Mouse (Mus musculus): Measurements from ENCODE around the gene Olfr796.

Olfr796 gene

GRCm38 (mm10) chr10:129612470-129612869, at the start of gene Olfr796:
Gene Olfr796 (minus strand): TSS chr10:129612570.
- DNase-seq (ENCODE audit: low read depth, low spot score): no peak

DNA sequence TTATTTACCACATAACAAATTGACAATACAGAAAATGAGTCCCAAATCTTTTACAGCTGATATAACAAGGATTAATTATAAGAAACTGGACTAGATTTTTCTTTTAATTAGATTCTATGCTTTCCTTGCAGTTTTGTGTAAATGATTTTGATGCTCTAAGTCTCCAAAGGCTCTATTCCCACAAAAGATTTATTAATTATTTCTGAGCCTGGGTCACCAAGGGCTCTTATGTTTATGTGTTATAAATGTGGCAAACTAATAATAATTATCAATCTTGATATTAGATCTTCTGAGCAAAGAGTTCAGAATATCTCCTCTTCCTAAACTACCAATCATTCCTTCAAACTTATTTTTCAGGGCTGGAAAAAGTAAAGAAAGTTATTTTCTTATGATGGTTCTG, 45.0 kb upstream of the Olfr796 start, which contains the start of gene Olfr800:
Gene Olfr800, plus strand, starts transcription at position 301 of the 400 bp plus-strand sequence.
- DNase-seq (ENCODE audit: low read depth, low spot score): no peak

DNA sequence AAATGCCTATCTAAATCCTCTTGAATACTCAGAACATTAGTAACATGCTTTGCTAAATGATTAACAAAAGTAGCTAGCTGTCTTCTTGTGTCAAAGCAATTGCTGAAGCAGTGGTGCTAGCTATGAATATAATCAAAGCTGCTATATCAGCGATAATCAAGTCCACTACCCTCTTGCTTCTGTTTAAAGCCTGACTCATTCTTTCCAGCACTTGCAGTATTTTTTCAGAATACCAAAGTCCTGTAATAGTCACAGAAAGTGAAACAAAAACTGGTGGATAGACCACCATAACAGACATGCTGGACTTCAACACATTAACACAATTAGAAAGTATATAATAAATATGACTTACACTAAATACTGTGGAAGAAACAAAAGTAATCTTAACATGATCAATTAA, 39.4 kb upstream of the Olfr796 start:
- DNase-seq (ENCODE audit: low read depth, low spot score): no peak

- DNase-seq (ENCODE audit: low read depth, low spot score): no peak
These were observed 24.8 kb upstream of the Olfr796 start, which contains the start of gene Olfr799 for GRCm38 (mm10) chr10:129637184-129637583. Gene Olfr799 (plus strand): TSS chr10:129637484.

DNA sequence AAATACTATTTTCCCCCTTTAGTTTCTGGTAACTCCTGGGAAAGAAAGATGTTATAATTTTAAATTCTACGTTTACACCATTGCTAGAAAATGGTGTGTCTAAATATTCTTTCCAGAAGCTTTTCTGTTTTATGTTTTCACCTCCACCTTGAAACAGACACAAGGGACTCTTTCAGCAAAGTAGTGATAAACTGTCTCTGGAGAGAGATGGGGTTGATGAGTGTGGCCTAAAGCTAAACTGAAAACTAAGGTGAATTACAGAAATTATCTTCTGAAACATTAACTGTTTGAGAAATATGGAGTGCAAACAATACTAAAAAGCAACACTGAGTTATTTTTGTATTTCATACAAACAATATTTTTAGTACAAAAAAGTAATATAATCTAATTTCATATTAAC, 15.5 kb upstream of the Olfr796 start, which contains the start of gene Olfr798:
Gene Olfr798, minus strand, starts transcription at position 101 of the 400 bp plus-strand sequence.
- no peak for DNase-seq (ENCODE audit: low read depth, low spot score)

DNA sequence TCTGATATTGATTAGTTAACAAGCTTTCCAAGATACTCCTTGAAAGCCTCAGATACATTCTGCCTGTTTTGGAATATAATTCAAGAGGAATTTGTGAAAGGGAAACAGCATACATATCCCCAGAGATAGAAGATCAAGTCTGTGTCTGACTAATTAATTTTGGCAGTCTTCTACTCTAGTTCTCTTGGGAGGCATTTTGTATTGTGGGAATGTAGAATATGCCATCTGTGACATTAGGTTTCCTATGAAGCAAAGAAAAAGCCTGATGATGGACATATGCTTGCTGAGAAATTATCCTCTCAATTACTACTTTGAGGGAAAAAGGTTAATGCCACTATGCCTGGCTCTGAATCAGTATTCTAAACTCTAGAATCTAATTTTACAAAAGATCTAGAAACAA, 10.9 kb upstream of the Olfr796 start:
- DNase-seq (ENCODE audit: low read depth, low spot score): no peak

GRCm38 (mm10) chr10:129621724-129622123, 9.4 kb upstream of the Olfr796 start:
- peak; percentile 2 for DNase-seq (ENCODE audit: low read depth, low spot score)

- DNase-seq (ENCODE audit: low read depth, low spot score): no peak
These were observed 35.3 kb downstream of the Olfr796 start for GRCm38 (mm10) chr10:129577066-129577465.

DNA sequence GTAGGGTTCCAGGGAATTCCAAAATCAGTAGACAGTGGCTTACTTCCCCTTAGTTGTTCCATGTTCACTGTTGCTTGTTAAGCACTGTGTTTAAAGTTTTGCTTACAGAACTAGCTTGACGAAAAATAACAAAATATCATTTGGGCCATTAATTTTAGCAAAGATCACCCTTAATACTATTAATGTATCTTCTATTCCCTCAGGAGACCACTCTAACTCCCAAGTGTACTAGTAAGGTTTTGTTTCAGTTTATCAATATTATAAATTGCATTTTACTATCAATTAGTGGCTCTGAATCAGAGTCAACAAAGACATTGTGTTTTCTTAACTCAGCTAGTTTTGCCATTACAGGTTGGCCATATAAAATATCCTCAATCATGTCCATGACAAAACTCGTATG, 45.0 kb downstream of the Olfr796 start, which contains the start of gene Olfr794:
Gene Olfr794, plus strand, starts transcription at position 301 of the 400 bp plus-strand sequence.
- no peak for DNase-seq (ENCODE audit: low read depth, low spot score)
